Mouse (Mus musculus): ENCODE measurements at regions not wholly inside any gene's neighbourhood (a gene's known extent, or its start where the extent isn't known, plus 50 kb on each side); places are given as distances from the start of the nearest gene placed in this dataset.

DNA sequence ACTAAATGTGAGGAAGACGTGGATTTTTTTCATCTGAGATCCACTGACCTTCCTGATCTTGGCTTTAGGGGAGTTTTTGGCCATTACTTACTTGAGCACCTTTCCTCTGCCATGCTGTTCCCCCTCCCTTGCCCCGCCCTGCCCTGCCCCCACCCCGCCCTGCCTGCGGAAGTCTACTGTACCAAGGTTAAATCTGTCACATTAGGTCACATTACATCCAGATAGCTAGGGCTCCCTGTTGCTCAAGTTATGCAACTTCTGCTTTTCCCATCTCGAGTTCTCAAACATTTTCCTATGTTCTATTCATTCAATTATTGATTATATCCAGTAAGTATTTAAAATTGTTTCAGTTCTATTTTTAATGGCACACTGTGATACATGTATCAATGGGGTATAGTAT is 144.7 kb upstream of the Cnot2 start:
- DNase-seq = no peak

DNA sequence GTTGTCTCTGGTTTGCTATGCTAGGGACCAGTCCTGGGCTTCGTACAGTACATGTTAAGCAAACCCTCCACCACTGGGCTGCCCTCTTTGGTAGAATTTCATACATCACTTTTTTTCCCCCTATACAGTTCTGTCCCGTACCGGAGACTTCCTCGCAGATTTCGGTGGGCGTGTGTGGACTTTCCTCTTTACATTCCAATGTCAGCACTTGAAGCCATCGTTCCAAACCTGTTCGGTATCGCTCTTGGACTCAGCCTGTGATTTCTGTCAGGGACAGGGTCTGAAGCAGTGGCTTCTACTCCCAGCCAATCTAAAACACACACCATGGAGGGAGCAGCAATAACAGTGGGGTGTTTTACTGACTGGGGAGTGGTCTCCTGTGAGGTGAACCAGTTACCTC is 140.7 kb upstream of the Cnot2 start:
- DNase-seq = no peak

DNA sequence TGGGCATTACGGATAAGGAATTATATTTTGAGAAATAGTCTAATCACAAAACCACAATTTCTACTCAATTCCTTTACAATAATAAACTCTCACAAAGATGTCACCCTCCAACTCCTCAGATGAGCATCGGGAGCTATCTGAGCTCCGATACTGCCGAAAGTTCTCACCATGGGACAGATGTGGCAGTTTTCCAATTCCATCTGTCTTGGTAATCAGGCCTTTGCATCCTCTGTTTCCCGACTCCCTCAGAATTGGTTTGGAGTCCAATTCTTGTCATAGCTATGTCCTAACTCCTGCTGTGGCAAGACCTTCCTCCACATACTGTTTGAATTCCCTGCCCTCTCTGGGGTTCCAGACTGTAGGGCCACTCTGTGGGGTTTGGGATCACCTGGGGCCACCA is 138.3 kb upstream of the Cnot2 start:
- DNase-seq = no peak

DNA sequence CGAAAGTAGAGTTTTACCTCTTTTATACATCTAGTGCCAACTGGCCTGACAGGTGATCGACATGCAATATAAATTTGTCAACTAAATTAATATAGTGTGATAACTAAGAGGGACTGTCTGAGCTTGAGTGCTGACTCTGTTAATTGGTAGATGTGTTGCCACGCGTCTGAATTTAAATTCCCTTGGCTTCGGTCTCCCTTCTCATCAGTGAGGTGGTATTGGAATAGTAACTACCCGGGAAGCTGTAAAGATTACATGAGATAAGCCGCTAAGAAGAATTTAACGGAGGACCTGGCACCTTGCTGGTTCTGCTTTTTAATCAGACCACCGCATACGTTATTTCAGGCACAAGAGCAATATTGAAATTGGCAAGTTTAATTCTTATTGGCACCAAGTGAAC is 136.7 kb upstream of the Cnot2 start:
- no peak for DNase-seq

DNA sequence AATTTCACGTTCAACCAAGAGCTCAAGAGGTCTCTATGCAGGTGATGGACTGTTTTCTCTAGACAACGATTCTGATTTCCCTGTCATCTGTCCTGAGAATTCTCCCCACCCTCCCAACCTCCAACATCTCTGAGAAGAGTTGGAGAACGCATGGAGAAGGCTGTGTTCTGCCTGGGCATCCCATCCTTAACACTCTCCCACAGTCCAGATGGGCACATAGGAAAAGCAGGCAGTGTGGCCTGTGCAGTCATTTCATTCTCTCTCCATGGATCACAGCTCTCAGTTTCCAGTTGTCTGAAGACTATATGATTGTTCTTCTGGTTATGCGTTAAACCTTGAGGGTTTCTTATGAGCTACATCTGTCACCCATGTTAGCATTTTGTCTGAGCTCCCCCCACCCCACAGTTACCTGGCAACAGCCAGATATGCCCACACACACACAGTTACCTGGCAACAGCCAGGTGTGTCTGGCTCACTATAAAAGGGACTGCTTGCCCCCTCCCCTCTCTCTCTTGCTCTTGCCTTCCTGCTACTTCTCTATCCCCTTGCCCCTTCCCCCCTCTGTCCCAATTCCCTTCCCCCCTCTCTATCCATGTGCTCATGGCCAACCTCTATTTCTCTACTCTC is 135.8 kb upstream of the Cnot2 start:
- DNase-seq = no peak

DNA sequence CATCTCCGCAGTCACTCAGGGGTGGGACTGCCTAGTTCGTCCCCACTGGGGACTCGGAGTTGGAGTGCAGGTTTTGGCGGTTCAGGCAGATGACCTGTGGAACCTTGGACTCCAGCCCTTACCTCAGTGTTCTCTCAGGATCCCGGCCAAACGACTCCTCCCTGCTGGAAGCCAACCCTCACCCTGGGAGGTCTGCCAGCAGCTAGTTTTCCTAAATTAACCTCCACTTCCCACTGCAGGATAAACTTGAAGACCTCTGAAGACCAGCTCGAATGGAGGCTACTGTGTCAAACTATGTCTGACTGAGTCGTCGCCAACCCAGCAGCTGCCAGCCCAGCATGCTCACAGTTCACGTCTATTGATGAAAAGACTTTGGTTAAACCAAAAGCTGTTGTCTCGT is 132.1 kb upstream of the Cnot2 start:
- DNase-seq = no peak

DNA sequence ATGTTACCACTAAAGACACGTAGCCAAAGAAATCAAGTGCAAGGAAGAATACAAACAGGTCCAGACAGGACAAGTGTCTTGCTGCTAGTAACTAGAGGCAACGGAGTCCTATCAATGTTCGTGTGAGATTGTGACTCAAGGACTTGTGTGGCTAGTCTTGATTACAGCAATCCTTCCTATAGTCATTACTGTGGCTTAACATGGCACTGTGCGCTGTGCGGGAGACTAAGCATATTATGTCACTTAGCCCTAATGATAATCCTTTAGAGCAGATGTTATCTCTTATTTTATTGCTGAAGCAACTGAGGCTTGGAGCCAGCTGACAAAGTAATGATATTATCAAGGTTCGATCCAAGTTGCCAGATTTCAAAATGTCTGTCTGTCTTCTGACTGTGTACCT is 125.7 kb upstream of the Cnot2 start:
- no peak for DNase-seq

DNA sequence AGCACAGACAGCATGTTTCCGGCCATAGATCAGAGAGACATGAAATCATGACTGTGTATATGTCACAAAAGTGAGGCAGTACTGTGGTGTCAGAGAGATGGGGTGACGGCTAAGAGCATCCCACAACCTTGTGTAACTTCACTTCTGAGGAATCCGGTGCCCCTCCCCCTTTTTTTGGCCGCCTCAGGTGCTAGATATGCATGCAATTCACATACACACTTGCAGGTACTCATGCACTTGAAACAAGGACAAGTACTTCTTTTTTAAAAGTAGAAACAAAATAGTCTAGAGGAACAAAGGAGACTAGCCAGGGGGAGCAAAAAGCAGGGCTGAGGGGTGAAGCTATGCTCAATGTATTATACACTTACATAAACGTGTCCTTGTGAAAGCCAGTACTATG is 120.0 kb upstream of the Cnot2 start:
- DNase-seq = no peak

DNA sequence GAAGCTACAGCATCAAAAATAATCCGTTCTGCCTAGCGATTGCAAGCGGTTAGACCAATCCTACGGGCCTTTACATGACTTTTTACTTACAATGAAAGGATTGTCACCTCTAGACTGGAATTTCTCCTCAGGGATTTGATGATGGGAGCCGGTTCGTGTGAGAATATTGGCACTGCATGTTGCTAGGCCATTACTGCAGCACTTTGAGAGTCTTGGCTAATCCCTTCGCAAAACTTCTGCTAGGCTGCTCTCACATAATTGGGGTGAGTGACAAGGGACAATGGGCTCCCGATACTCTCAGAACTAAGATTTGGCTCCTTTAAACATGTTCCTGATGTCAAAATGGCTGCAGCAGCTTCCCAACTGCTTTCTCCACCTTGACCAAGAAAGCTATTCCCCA is 118.4 kb upstream of the Cnot2 start:
- DNase-seq = no peak

DNA sequence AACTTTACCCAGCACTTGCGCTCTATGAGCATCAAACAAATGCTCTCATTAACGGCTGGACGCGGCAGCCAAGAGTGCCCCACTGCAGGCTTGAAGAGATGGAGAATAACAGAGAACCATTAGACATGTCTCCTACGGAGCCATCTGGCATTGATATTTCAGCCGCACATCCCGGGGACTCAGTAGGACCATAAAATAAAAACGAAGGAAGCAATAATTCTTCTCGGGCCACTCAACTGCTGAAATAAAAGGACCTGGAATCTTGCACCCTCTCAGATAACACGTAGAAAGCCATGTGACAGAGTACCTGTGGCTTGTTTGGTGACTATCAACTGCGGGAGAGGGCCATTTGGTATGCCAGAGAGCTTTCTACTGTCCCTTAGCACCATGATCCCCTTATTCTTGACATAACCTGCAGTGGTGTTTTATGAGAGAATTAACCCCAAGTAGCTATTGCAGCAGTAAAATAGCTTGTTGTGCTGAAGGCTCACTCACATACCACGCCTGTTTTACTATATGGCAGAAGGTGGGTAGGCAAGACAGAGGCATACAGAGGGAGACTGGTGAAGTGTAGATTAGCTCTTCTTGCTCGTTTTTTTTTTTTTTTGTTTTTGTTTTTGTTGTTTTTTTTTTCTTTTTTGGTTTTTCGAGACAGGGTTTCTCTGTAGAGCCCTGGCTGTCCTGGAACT is 116.5 kb upstream of the Cnot2 start:
- DNase-seq = no peak

DNA sequence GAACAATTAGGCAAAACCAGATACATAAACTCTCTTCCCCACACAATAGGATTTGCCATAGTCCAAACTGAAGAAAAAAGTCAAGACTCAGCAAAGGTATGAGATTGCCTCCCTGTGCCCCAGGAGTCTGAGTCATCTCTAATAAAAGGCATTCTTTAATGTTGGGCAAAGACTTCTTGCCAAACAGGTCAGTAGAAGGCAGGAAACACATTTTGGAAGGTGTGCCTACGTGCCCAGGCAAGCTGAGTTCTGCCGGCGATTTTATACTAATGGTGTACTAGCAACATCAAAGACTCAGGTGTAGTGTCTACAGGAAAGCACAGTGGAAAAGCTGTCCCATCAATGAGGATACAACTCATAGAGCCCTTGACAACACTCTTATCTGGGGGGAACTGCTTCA is 112.5 kb upstream of the Cnot2 start:
- no peak for DNase-seq

DNA sequence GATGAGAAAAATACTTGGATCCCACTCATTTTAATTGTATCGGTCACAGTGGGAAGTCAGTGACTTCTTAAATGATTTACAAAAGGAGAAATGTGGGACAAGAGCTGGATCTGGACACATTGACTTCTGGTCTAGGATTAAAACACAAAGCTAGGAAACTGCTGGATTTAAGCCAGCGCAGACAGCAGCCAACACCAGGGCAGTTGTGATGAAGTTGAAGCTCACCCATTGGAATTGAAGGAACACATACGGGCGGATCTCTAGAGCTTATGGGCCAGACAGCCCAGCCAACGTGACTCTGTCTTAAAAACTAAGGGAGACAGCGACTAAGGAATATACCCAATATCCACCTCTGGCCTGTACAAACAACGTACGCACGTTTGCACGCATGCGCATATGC is 105.4 kb upstream of the Cnot2 start:
- no peak for DNase-seq

DNA sequence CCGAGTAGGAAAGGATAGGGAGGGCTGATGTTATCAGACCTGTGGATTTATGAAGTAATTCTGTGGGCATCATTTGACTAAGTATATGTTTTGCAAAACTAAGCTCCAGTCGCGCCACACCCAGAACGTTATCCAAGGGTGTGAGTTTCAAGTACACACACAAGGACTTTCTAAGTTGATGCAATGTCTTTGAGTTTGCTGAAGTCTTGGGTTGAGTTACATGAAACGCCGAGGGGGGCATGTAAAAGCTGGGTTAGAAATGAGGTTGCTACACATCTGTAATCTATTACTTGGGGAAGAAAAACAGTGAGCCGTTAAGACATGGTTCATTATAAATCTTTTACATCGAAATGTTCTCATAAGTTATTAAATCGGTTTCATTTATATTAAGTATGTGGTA is 102.1 kb upstream of the Cnot2 start:
- no peak for DNase-seq

DNA sequence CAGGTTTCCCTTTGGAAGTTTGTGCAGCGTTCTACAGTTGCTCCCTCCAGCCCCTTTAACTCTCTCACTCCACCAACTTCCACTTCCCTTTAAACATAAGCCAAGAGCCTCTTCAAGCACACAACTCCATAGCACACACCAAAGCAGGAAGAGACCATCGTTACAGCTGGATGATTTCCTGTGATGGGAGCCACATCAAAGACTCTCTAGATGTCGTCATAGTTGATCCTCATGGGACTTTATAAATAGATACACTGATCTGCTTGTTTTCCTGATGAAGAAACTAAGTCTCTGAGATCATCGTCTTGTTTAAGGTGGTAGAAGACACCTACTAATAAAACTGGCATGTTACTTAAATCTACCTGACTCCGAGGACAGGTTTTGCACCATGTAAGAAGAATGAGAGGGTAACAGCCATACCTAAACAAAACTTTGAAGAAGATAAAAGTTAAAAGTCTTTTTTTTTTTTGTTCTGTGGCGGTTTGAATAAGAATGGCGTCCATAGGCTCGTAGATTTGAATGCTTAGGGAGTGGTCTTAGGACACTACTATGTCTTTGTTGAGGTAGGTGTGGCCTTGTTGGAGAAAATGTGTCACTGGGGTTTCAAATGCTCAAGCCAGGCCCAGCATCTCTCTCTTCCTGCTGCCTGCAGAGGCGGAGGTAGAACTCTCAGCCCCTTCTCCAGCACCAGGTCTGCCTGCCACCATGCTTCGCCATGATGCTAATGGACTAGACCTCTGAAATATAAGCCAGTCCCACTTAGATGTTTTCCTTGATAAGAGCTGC is 97.8 kb upstream of the Cnot2 start:
- no peak for DNase-seq

DNA sequence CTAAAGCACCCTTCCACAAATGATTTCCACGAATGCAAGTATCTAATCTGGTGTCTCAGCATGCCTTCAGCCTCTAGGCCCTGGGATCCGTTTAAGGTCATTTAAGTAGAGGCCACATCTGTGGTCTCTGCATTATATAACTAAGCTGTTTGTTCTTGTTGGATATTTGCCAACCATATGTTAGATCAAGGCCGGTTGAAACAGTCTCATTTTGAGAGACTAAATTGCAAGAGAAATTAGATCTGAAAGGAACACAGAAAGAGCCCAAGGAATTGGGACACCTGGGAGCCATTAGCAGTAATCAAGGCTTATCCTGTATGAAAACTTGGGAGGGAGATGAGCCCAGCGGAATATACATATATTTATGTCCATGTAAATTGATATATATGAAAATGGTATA is 96.6 kb upstream of the Cnot2 start:
- no peak for DNase-seq

DNA sequence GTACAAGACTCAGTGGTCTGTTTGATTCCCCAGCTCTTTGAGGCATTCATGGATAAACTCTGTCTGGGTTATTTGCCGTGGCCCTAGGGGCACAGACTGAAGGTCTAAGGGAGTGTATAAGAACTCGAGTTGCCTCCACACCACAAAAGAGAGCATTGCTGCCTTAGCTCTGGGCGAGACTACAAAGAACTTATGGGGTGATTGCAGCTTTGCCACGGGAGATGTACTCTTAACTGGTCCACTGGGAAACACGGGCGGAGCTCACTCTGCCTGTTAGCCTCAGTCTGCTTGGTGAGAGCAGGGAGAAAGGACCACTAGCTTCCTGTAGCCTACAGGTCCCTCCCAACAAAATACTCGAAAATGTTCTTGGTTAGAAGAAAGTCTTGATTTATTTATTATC is 93.9 kb upstream of the Cnot2 start:
- DNase-seq = no peak

DNA sequence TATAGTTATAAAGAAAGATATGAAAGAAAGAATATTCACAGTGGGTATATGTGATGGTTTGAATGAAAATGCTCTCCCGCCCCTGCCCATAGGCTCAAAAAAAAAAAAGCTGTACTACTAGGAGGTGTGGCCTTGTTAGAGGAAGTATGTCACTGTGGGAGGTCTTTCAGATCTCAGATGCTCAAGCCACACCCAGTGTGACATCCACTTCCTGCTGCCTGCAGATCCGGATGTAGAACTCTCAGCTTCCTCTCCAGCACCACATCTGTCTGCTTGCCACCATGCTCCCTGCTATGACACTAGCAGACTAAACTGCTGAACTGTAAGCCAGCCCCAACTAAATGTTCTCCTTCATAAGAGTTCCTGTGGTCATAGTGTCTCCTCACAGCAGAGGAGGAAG is 93.0 kb upstream of the Cnot2 start:
- DNase-seq = no peak

DNA sequence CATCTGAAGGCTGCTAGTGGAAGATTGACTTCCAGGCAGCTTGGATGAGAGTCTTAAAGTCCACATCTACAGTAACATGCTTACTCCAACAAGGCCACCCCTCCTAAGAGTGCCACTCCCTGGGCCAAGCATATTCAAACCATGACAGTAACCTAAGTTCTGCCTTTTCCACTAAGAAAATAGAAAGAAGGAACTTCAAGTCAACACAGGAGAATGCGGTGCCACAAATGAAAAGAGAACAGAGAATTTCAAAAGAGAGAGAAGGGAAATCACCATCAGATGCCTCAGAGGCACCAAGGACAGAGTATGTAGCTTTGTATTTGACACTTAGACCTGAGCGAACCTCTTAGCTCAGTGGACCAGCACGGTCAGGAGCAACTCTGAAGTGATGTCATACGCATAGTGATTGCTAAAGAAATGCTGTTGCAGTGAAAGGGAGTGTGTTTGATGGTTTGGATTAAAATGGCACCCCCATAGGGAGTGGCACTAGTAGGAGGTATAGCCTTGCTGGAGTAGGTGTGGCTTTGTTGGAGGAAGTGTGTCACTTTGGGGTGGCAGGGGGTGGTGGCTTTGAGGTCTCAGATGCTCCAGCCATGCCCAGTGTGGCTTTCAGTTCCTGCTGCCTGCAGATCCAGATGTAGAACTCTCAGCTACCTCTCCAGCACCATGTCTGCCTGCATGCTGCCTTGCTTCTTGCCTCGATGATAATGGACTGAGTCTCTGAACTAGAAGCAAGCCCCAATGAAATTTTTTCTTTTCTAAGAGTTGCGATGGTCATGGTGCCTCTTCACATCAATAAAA is 77.1 kb upstream of the Cnot2 start:
- DNase-seq = no peak

DNA sequence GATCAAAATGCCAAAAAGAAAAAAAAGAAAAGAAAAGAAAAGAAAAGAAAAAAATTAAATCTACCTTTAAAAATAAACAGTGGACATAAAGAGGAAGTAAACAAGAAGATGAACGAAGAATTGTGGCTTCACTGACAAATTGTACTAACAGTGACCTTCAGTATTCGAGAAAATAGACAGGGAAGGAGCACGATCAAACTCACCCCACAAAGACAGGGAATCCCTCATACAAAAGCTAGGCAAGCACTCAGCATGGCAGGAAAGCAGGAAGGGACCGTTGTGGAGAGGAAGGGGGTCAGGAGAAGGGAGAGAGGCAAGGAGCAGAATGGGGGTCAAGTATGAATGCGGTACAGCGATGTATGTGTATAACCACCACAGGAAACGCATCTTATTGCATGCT is 74.6 kb upstream of the Cnot2 start:
- DNase-seq = no peak

DNA sequence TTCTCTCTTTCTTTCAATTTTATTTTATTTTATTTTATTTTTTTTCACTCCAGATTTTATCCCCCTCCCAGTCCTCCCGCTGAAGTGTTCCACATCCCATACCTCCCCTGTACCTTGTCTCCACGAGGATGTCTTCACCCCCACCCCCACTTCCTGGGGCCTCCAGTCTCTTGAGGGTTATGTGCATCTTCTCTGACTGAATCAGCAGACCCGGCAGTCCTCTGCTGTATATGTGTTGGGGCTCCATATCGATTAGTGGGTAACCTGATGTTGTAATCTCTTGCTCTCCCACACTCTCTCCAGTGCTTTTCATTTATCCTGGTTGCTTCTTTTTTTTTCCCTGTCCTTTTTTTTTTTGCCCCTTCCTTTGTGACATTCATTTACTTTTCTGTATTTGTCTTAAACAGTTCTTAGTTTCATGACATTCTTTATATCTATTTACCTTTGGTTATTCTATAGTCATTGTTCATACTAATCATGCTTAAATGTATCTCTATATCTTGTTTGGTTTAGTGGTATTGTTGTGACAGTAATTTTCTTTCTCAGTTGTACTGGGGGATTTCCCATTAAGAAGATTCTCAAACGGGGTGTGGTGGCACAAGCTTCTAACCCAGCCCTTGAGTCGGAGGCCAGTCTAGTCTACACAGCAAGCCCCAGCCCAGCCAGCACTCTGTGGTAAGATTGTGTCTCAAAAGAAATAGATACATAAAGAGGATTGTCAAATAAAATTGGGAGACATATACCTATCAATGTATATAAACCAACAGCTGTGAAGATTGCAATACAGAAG is 73.9 kb upstream of the Cnot2 start:
- no peak for DNase-seq

DNA sequence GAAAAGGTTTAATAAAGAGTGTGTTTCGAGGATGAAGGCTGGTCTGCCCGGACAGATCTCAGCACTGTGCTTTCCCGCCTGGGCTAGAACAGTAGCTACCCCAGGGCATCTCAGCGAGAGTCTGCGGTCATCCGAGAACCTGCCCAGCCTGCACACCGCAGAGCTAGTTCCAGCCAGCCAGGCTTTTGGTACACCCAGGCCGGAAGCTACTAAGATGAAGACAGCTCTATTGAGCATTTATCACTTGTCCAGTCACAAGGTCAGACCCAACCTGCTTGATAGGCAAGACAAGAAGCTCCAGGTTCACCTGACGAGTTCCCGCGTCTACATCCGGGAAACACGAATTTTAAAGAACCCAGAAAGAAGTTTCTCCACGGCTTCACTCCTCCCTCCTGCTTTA is 72.8 kb upstream of the Cnot2 start:
- DNase-seq = no peak

DNA sequence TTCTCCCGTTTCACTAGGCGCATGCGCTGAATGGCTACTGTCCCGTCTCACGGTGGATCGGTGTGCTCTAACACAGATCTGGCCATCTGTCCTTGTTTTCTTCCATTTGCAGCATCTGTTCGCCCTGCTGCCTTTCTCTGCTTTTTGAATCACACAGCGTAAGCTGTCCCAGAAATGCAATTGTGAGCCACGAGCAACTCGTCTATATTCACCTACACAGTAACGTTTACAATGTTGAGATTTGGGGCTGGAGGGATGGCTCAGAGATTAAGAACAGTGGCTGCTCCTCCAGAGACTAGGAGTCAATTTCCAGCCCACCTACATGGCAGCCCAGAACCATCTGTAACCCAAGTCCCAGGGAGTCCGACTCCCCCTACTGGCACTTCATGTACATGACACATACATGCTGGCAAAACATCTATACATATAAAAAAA is 72.2 kb upstream of the Cnot2 start:
- peak; percentile 58 for DNase-seq

DNA sequence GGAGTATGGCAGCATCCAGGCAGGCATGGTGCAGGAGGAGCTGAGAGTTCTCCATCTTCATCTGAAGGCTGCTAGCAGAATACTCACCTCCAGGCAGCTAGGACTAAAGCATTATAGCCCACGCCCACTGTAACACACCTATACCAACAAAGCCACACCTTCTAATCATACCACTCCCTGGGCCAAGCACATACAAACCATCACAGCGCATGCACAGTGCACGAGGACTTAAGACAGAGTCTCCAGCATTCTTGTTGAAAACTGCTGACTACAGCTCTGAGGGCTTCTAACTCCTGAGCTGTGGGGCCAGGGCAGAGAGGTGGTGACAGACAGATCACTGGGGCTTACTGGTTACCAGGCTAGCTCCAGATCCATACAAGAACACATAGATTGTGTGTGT is 68.0 kb upstream of the Cnot2 start:
- DNase-seq = no peak
